Mouse (Mus musculus) limb, embryonic 10.5 days (tissue): ENCODE data around the gene Trim37. TPM values are rescaled to one million over a fixed set of nuclear protein-coding genes. Genes with fewer than 3 reads are reported as not detected.
"Not testable (repeated sequence)": the region's sequence is repeated elsewhere in the genome, so short reads cannot be mapped to it uniquely, and the experiment has no call there.

Experiments used
- DNase-seq: peaks from one replicate; pipeline ENCODE4 v3.0.0-alpha.2; 2017; ENCODE audit warnings: low spot score
- H3K27ac ChIP-seq: fragments of 300-500 bp; sonication (generic); 2 replicates; pipeline ENCODE4 v1.5.1; 2016; ENCODE audit warnings: mild to moderate bottlenecking
- H3K27me3 ChIP-seq: fragments of 300-500 bp; sonication (generic); 2 replicates; pipeline ENCODE4 v1.6.1; 2016; ENCODE audit warnings: low read depth, mild to moderate bottlenecking; ENCODE audit not compliant: poor library complexity, severe bottlenecking
- H3K36me3 ChIP-seq: fragments of 300-500 bp; sonication (generic); 2 replicates; pipeline ENCODE4 v1.6.1; 2016; ENCODE audit warnings: mild to moderate bottlenecking, moderate library complexity
- H3K4me1 ChIP-seq: fragments of 300-500 bp; sonication (generic); 2 replicates; pipeline ENCODE4 v1.6.1; 2016
- H3K4me3 ChIP-seq: fragments of 300-500 bp; sonication (generic); 2 replicates; pipeline ENCODE4 v1.5.1; 2016; ENCODE audit warnings: mild to moderate bottlenecking, moderate library complexity
- H3K9me3 ChIP-seq: fragments of 300-500 bp; sonication (generic); replicated peaks from 2 replicates; pipeline ENCODE4 v1.6.1; 2016; ENCODE audit warnings: mild to moderate bottlenecking
- WGBS: fragments of 180-500 bp; shearing (Covaris S2); methylation state at CpG from one replicate; pipeline ENCODE4 v1.1.7; 2016; 5-methylcytosine and 5-hydroxymethylcytosine counted together
- microRNA counts: library from miRNA; unstranded; fragments of <30 nt; microRNA quantifications from one replicate; lab custom pipeline; 2017
- microRNA-seq: library from miRNA; unstranded; fragments of <30 nt; microRNA quantifications from one replicate; pipeline ENCODE4, GENCODE M21; 2017
- polyA plus RNA-seq: library from polyadenylated mRNA; unstranded; fragments of >200 nt; fragmentation: Nextera tagmentation; extraction: Ambion mirVana; gene quantifications from 2 replicates; pipeline ENCODE4 v1.2.1, GENCODE M21; 2016

Trim37 gene
- polyA plus RNA-seq, 1 experiment from 2014 or later = 42.7 TPM

GRCm38 (mm10) chr11:87261705-87262104 lies 134.8 kb downstream of the Trim37 start:
- H3K36me3 ChIP-seq, DNase-seq, H3K4me3 ChIP-seq, H3K27me3 ChIP-seq, H3K27ac ChIP-seq, H3K9me3 ChIP-seq: not testable (repeated sequence)
- H3K4me1 ChIP-seq = peaks cover 10% of the 10 kb centered on the region
- WGBS = 76% methylated on average over 4 of the region's 4 CpGs

GRCm38 (mm10) chr11:87263946-87264345 lies 137.1 kb downstream of the Trim37 start:
- H3K27me3 ChIP-seq = no peaks in the 10 kb centered on the region
- no peak overlapping the region for H3K27ac ChIP-seq
- H3K4me1 ChIP-seq = peaks cover 10% of the 10 kb centered on the region
- DNase-seq = no peak
- no peak overlapping the region for H3K4me3 ChIP-seq
- no peaks in the 10 kb centered on the region for H3K9me3 ChIP-seq
- H3K36me3 ChIP-seq = no peaks in the 10 kb centered on the region
- WGBS = 21% methylated on average over 7 of the region's 7 CpGs

DNA sequence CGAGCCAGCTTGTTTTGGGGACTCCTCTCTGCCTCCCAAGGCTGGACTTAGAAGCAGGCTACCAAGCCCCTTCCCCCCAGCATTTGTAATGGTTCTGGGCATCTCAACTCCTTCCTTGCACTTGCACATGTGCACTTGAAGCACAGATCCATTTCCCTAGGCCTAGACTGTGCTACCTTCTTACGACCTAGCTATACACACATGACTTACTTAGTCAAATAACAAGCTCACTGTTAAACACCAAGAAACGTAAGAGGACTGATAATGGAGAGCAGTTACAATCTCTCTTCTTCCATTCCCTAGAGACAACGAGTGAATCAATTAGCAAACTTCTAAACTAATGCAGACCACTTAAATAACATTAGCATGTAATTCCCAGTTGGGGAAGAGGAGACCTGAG lies 139.4 kb downstream of the Trim37 start:
- no peak overlapping the region for H3K27ac ChIP-seq
- no peak for DNase-seq
- H3K27me3 ChIP-seq = no peaks in the 10 kb centered on the region
- H3K4me3 ChIP-seq = no peak overlapping the region
- no peaks in the 10 kb centered on the region for H3K36me3 ChIP-seq
- 84% methylated on average over 4 of the region's 4 CpGs for WGBS
- H3K4me1 ChIP-seq = peaks cover 13% of the 10 kb centered on the region
- H3K9me3 ChIP-seq = no peaks in the 10 kb centered on the region

DNA sequence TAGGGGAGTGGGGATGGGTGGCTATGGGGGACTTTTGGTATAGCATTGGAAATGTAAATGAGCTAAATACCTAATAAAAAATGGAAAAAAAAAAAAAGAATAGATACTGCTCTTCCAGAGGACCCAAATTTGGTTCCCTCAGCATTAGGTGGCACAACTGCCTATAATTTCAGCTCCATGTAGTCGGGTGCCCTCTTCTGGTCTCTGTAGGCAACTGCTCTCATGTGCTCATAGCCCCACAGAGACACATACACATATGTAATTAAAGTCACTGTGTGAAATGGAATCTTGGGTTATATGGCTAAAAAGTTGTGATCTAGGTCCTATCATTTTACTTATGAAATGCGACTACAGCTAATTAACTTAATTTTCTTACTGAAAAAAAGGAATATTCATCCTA lies 141.9 kb downstream of the Trim37 start:
- Histone ChIP-seq H3K27me3 (no peaks in the 10 kb centered on the region), H3K4me1 (peaks cover 10% of the 10 kb centered on the region), H3K27ac (no peak overlapping the region), H3K36me3 (no peaks in the 10 kb centered on the region), H3K4me3 (no peak overlapping the region), H3K9me3 (no peaks in the 10 kb centered on the region)
- DNase-seq = no peak
- WGBS = 85% methylated on average over 2 of the region's 2 CpGs

MicroRNA genes within 50 kb of the gene (microRNA counts, 519-probe panel; counts per million panel counts)
- 6,099 counts per million, percentile 94 among the panel's probes with 10 or more counts for microRNA mmu-miR-301a (lab: Ali Mortazavi, UCI)

Small RNAs within 50 kb of the gene (microRNA-seq; reads per million reads assigned to microRNA genes)
- 1,151 reads per million, percentile 76 among the genes with 10 or more reads in this experiment for gene Mir301

Other genes with a start within 250 kb of the Trim37 start
- 3.0 and 5.5 TPM in 2 replicates for gene Ypel2, start 133.4 kb upstream of the Trim37 start, polyA plus RNA-seq
- 16.6 and 25.9 TPM in 2 replicates for gene Gdpd1, start 53.0 kb upstream of the Trim37 start, polyA plus RNA-seq
- gene Smg8, start 40.3 kb upstream of the Trim37 start, polyA plus RNA-seq = 28.0 and 31.8 TPM in 2 replicates
- gene Prr11, start 18.4 kb upstream of the Trim37 start, polyA plus RNA-seq = 14.7 and 15.7 TPM in 2 replicates
- gene Ska2, start 17.8 kb upstream of the Trim37 start, polyA plus RNA-seq = 90.1 and 113 TPM in 2 replicates
- 2.2 and 2.4 TPM in 2 replicates for gene Ppm1e, start 231.9 kb downstream of the Trim37 start, polyA plus RNA-seq